Mouse (Mus musculus): Measurements from ENCODE around the gene Ilf3. TPM values are rescaled to one million over a fixed set of nuclear protein-coding genes. Genes with fewer than 3 reads are reported as not detected.

The Ilf3 gene
- polyA plus RNA-seq, 1 experiment: 71.3 TPM

DNA sequence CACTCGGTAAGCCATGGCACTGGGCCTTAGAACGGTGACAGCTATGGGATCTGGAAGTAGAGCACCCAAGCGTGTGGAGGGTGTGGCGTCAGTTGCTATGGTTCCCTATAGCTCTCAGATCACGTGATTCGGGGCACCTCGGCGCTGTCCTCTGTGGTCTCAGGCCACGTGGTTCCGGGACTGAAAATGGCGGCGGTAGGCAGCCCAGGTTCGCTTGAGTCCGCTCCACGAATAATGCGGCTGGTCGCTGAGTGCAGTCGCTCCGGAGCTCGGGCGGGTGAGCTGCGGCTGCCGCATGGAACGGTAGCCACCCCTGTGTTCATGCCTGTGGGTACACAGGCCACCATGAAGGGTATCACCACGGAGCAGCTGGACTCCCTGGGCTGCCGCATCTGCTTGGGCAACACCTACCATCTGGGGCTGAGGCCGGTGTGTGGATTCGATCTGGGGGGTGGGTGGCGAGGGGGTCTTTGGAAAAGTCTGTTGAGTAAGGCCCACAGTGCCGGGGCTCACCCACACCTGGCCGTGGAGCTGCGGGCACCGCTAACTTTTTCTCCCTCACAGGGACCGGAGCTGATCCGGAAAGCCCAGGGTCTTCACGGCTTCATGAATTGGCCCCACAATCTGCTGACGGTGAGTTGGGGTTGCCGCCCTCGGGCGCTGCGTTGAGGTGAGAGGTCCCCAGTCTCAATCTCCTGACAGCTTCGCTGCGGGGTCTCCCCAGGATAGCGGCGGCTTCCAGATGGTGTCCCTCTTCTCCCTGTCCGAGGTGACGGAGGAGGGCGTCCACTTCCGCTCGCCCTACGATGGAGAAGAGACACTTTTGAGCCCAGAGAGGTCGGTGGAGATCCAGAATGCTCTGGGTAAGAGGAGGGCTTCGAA, 44.2 kb downstream of the Ilf3 start, which contains the start of gene Qtrt1:
Gene Qtrt1, plus strand, starts transcription at position 169 of the 882 bp plus-strand sequence.
- Histone ChIP-seq H3K27ac (ENCODE audit: insufficient read depth, low read length) (no peak within 1 kb of the TSS), H3K4me1 (ENCODE audit: control insufficient read depth, insufficient read depth, low read length) (no peaks in the 10 kb centered on the region), H3K4me3 (ENCODE audit: insufficient read depth, low read length) (peak within 1 kb of the TSS; percentile 49)
- TF ChIP-seq CTCF (IDR thresholded peaks at IDR 0.05; ENCODE audit: extremely low read depth, insufficient read depth, low read length) (no peak), POLR2A (IDR thresholded peaks at IDR 0.05; ENCODE audit: extremely low read depth, insufficient read depth, low read length) (peak; percentile 83)

- H3K4me1 ChIP-seq (ENCODE audit: control insufficient read depth, insufficient read depth, low read length): no peaks in the 10 kb centered on the region
- no peak overlapping the region for H3K27ac ChIP-seq (ENCODE audit: insufficient read depth, low read length)
- H3K4me3 ChIP-seq (ENCODE audit: insufficient read depth, low read length): no peak overlapping the region
- no peak for TF ChIP-seq CTCF (IDR thresholded peaks at IDR 0.05; ENCODE audit: extremely low read depth, insufficient read depth, low read length)
- no peak for TF ChIP-seq POLR2A (IDR thresholded peaks at IDR 0.05; ENCODE audit: extremely low read depth, insufficient read depth, low read length)
These were observed 50.2 kb downstream of the Ilf3 start for GRCm38 (mm10) chr9:21417866-21418265.

DNA sequence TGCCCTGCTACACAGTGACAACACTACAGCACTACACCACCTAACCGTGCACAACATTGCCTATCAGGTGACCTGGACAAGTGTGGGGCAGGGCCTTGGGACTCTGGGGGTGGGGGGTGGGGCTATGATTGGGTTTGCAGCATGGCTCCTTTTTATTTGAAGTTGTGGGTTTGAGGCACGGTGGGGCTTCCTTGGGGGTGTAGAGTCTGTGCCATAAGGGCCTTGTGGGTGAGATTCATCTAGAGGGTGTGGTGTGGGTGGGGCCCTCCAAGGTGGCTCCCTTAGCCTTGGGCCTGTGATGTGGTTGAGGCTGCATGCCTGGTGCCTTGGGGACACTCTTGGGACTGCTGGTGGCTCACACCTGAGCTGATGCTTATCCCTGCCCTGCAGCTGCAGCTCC, 52.0 kb downstream of the Ilf3 start:
- no peak for TF ChIP-seq CTCF (IDR thresholded peaks at IDR 0.05; ENCODE audit: extremely low read depth, insufficient read depth, low read length)
- TF ChIP-seq POLR2A (IDR thresholded peaks at IDR 0.05; ENCODE audit: extremely low read depth, insufficient read depth, low read length): no peak
- H3K4me3 ChIP-seq (ENCODE audit: insufficient read depth, low read length): no peak overlapping the region
- no peaks in the 10 kb centered on the region for H3K4me1 ChIP-seq (ENCODE audit: control insufficient read depth, insufficient read depth, low read length)
- H3K27ac ChIP-seq (ENCODE audit: insufficient read depth, low read length): no peak overlapping the region

GRCm38 (mm10) chr9:21424631-21425555, 57.2 kb downstream of the Ilf3 start, which contains the start of gene Dnm2:
TSS of gene Dnm2 (plus strand) at chr9:21424908.
- TF ChIP-seq CTCF (IDR thresholded peaks at IDR 0.05; ENCODE audit: extremely low read depth, insufficient read depth, low read length) (no peak), POLR2A (IDR thresholded peaks at IDR 0.05; ENCODE audit: extremely low read depth, insufficient read depth, low read length) (peak; percentile 50)
- H3K4me1 ChIP-seq (ENCODE audit: control insufficient read depth, insufficient read depth, low read length): peaks cover 16% of the 10 kb centered on the region
- peak within 1 kb of the TSS; percentile 69 for H3K27ac ChIP-seq (ENCODE audit: insufficient read depth, low read length)
- H3K4me3 ChIP-seq (ENCODE audit: insufficient read depth, low read length): peak within 1 kb of the TSS; percentile 77

DNA sequence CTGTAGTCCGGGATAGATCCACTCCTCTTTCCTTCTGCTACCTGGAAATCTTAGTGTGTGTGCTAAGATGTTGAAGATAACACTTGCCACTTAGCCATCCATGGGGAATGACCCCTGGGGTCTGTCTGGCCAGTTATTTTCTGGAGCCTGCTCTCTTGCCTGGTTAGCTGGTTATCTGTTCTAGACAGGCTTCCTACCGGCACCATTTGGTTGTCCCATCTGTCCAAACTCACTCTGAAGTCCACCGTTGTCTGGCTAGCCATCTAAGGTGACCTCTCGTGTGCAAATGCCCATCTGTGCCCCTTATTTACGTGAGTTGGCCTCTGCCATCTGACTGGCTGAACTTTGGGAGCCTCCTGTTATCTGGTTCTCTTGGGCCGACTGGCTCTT, 57.9 kb downstream of the Ilf3 start:
- Histone ChIP-seq H3K27ac (ENCODE audit: insufficient read depth, low read length) (no peak overlapping the region), H3K4me1 (ENCODE audit: control insufficient read depth, insufficient read depth, low read length) (peaks cover 19% of the 10 kb centered on the region), H3K4me3 (ENCODE audit: insufficient read depth, low read length) (peak overlapping the region; percentile 77)
- TF ChIP-seq CTCF (IDR thresholded peaks at IDR 0.05; ENCODE audit: extremely low read depth, insufficient read depth, low read length) (no peak), POLR2A (IDR thresholded peaks at IDR 0.05; ENCODE audit: extremely low read depth, insufficient read depth, low read length) (no peak)

- peak overlapping the region; percentile 77 for H3K4me3 ChIP-seq (ENCODE audit: insufficient read depth, low read length)
- TF ChIP-seq POLR2A (IDR thresholded peaks at IDR 0.05; ENCODE audit: extremely low read depth, insufficient read depth, low read length) (no peak), CTCF (IDR thresholded peaks at IDR 0.05; ENCODE audit: extremely low read depth, insufficient read depth, low read length) (no peak)
- H3K27ac ChIP-seq (ENCODE audit: insufficient read depth, low read length): no peak overlapping the region
- peaks cover 19% of the 10 kb centered on the region for H3K4me1 ChIP-seq (ENCODE audit: control insufficient read depth, insufficient read depth, low read length)
These were observed 58.3 kb downstream of the Ilf3 start for GRCm38 (mm10) chr9:21426013-21426412.

DNA sequence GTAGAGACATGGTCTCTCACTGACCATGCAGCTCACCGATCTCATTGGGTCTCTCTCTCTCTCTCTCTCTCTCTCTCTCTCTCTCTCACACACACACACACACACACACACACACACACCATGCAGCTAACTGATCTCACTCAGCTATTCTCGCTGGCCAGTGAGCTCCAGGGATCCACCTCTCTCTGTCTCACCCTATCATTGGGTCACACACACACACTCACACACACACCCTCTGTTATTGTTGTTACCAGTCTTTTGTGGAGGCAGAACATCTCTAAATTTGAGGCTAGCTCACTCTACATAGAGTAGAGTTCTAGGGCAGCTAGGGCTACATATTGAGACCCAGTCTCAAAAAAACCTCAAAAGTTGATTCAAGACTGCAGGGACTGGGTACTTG, 58.9 kb downstream of the Ilf3 start:
- Histone ChIP-seq H3K4me3 (ENCODE audit: insufficient read depth, low read length) (peak overlapping the region; percentile 77; the same call in 1 of the 2 replicates), H3K27ac (ENCODE audit: insufficient read depth, low read length) (no peak overlapping the region), H3K4me1 (ENCODE audit: control insufficient read depth, insufficient read depth, low read length) (peaks cover 21% of the 10 kb centered on the region)
- TF ChIP-seq POLR2A (IDR thresholded peaks at IDR 0.05; ENCODE audit: extremely low read depth, insufficient read depth, low read length) (no peak), CTCF (IDR thresholded peaks at IDR 0.05; ENCODE audit: extremely low read depth, insufficient read depth, low read length) (no peak)

GRCm38 (mm10) chr9:21427773-21428172, 60.1 kb downstream of the Ilf3 start:
- Histone ChIP-seq H3K4me3 (ENCODE audit: insufficient read depth, low read length) (no peak overlapping the region), H3K27ac (ENCODE audit: insufficient read depth, low read length) (no peak overlapping the region), H3K4me1 (ENCODE audit: control insufficient read depth, insufficient read depth, low read length) (peaks cover 21% of the 10 kb centered on the region)
- TF ChIP-seq POLR2A (IDR thresholded peaks at IDR 0.05; ENCODE audit: extremely low read depth, insufficient read depth, low read length) (no peak), CTCF (IDR thresholded peaks at IDR 0.05; ENCODE audit: extremely low read depth, insufficient read depth, low read length) (no peak)

- Histone ChIP-seq H3K27ac (ENCODE audit: insufficient read depth, low read length) (no peak overlapping the region), H3K4me1 (ENCODE audit: control insufficient read depth, insufficient read depth, low read length) (peaks cover 23% of the 10 kb centered on the region), H3K4me3 (ENCODE audit: insufficient read depth, low read length) (no peak overlapping the region)
- no peak for TF ChIP-seq POLR2A (IDR thresholded peaks at IDR 0.05; ENCODE audit: extremely low read depth, insufficient read depth, low read length)
- TF ChIP-seq CTCF (IDR thresholded peaks at IDR 0.05; ENCODE audit: extremely low read depth, insufficient read depth, low read length): no peak
These were observed 60.5 kb downstream of the Ilf3 start for GRCm38 (mm10) chr9:21428178-21428577.
